Mouse (Mus musculus) embryonic fibroblast, embryonic 13.5 days (primary cell): ENCODE results near the gene Tmbim1. TPM values are rescaled to one million over a fixed set of nuclear protein-coding genes. Genes with fewer than 3 reads are reported as not detected.

Experiments
- H3K27ac ChIP-seq: 2 replicates; pipeline ENCODE4 v1.5.1; 2012; ENCODE audit warnings: low read length, control low read depth, inconsistent platforms; ENCODE audit not compliant: insufficient read depth
- H3K4me1 ChIP-seq: 2 replicates; pipeline ENCODE4 v1.6.1; 2011; ENCODE audit warnings: low read length; ENCODE audit not compliant: control insufficient read depth, insufficient read depth
- H3K4me3 ChIP-seq: 2 replicates; pipeline ENCODE4 v1.5.1; 2011; ENCODE audit warnings: mild to moderate bottlenecking, control low read depth, low read length; ENCODE audit not compliant: insufficient read depth
- CTCF ChIP-seq: IDR thresholded peaks from 2 replicates; pipeline ENCODE4 v1.5.1; 2011; ENCODE audit warnings: mild to moderate bottlenecking, control low read depth, low read length, moderate library complexity, borderline replicate concordance; ENCODE audit not compliant: insufficient read depth
- POLR2A ChIP-seq: IDR thresholded peaks from 2 replicates; pipeline ENCODE4 v1.6.1; 2011; ENCODE audit warnings: low read depth, mild to moderate bottlenecking, control low read depth, low read length, moderate library complexity
- polyA plus RNA-seq: library from polyadenylated mRNA; stranded (reverse); fragments of >200 nt; gene quantifications from 2 replicates; pipeline ENCODE4 v1.2.4, GENCODE M21; 2011; ENCODE audit warnings: low read depth; ENCODE audit not compliant: missing spikeins, insufficient read length

The Tmbim1 gene
- polyA plus RNA-seq, 1 experiment: 88.6 TPM

DNA sequence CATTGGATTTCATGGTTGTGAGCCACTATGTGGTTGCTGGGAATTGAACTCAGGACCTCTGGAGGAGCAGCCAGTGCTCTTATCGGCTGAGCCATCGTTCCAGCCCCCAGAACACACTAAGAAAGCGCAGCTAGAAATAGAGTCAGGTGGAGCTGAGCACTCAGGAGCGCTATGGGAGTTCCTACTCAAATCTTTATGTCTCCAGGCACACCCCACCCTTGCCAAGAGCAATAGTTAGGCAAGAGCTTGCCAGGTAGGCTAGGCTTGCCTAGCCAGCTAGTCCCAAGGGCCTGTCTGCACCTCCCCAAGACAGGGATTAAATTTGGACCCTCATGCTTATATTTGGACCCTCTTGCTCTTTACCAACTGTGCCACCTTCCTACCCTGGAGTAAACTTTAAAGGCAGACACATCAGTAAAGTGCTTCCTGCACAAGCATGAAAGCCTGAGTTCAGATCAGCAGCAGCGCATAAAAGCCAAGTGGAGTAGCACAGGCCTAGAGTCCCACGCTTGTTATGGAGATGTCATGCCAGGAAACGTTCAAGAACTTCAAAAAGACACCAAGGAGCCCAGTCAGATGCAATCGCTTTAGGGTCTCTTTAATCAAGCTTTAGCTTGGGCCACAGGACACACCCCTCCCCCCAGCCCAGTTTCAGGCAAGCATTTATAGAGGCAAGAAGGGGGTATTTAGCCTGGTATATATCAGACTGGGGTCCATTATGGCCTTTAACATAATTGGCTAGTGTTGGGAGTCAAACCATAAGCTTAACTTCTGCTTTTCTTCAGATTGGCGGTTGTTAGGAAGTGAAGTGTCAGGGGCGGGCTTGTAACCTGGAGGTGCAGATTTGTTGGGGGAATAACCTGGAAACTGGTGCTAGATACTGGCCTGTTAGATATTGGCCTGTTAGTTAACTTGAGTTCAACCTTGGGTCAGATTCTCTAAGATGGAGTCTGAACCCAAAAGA, 2.9 kb upstream of the Tmbim1 start:
- Histone ChIP-seq H3K4me1 (peaks cover 3% of the 10 kb centered on the region; the same call in 1 of the 2 replicates), H3K27ac (no peak overlapping the region), H3K4me3 (no peak overlapping the region)
- TF ChIP-seq CTCF (no peak), POLR2A (no peak)

DNA sequence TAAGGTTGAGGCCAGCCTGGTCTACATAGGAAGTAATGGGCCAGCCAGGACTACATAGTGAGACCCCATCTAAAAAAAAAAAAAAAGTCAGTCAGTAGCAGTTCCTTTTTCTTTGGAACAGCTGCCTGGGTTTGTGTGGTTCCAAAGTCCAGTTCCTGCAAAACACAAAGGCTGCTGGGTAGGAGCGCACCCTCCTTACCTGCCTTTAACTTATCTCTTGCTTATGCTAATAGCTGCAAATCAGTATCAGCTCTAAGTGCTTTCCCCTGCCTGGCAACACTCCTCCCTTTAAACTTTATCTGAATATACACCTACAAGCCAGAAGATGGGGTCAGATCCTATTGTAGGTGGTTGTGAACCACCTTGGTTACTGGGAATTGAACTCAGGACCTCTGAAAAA, 1.7 kb upstream of the Tmbim1 start:
- no peak for TF ChIP-seq CTCF
- TF ChIP-seq POLR2A: no peak
- Histone ChIP-seq H3K27ac (no peak overlapping the region), H3K4me3 (no peak overlapping the region), H3K4me1 (peaks cover 5% of the 10 kb centered on the region; the same call in 1 of the 2 replicates)

DNA sequence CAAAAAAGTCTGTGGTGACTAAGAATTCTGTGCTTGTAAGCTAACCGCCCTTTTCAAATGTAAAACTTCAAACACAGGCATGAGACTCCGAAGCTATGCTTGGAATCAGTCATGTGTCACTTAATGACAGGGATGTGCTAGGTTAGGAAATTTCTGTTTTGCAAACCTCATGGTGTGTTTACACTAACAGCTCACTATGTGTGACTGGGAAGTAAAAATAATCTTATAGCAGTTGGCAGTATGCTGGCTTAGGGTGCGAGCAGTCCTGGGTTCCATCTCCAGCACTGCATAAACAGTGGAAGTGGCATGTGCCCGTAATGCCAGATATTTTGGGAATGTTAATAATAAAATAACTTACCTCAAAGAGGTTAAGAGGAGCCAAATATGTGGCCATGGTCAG, 476 bp downstream of the Tmbim1 start:
- H3K4me3 ChIP-seq: no peak overlapping the region
- H3K4me1 ChIP-seq: peaks cover 14% of the 10 kb centered on the region
- TF ChIP-seq CTCF (no peak), POLR2A (no peak)
- H3K27ac ChIP-seq: peak overlapping the region; percentile 25; the same call in 1 of the 2 replicates

DNA sequence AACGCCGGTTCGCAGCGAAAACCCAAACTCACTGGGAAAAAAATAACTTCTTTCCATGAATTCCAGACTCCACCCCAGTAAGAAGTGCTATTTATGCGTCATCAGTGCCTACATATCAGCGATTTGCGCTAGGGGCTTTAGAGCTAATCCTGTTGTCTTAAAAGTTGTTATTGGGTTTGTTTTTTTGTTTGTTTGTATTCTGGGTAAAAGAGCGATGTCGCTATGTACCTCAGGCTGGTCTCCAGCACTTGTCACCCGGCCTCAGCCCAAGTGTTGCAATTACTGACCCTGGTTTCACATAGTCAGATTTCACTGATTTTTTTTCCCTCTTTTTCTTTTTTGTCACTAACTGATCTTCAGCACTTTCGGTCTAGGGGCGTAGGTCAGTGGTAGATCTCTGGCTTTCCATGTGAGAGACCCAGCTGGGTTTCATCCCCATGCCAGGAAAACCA, 1.1 kb downstream of the Tmbim1 start:
- Histone ChIP-seq H3K4me1 (peaks cover 15% of the 10 kb centered on the region), H3K27ac (peak overlapping the region; percentile 88), H3K4me3 (peak overlapping the region; percentile 87)
- TF ChIP-seq POLR2A (0 out of 2 replicates have a peak, but pooled peaks have one; percentile 18), CTCF (no peak)

DNA sequence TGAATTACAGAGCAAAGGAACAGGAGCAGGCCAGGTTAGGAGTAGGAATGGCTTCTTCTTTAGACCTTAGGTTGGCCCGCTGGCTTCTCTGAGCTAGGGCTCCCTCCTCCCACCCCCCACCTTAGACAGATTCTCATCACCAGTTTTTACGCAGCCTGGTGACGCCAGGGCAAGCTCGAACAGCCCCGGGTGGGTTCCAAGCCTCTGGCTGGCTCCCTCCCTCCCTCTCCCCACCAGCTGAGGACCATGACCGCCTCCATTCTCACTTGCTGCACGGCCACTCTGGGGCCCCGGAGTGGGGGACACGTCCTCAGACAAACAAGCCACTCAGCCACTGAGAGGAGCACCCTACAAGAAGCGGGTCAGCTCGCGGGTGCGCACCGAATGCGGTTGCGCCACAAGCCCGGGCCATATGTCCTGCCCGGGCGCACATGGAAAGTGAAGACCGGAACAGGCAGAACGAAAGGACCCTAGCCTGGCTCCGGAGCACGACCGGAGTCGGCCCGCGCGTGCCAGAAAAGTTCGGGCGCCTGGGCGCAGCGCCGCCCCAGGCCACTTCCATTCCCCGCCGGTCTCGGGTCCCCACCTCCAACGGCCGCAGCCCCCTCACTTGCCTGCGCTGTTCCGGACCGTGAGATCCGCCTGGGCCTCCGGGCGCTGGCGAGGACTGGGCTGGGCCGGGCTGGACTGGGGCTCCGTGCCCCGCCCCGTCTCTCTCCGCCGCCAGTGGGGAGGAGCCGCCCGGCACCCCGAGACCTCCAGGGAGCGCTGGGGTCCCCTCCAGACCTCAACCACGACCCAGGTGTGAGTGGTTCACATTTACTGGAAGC, 1.7 kb downstream of the Tmbim1 start:
- Histone ChIP-seq H3K4me1 (peaks cover 19% of the 10 kb centered on the region), H3K4me3 (peak overlapping the region; percentile 87), H3K27ac (peak overlapping the region; percentile 88)
- TF ChIP-seq CTCF (no peak), POLR2A (peak; percentile 89)

DNA sequence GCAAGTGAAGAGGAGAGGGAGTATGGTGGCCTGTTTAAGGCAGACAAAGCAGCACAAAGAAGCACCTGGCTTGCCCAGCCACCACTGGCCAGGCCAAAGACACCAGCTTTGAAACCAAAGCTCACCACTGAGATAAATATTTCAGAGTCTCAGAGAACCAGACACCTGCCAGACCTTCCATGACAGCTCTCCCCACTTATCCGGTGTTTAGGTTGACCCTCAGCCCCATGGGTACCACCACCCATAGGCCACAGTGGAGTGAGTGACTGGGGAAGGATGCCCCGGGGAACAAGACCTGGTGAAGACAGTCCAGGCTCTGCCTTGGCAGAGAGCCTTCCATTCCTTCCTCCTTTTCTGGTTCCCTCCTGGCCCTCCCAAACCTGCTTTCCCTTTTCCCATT, 2.6 kb downstream of the Tmbim1 start:
- no peak overlapping the region for H3K27ac ChIP-seq
- peak overlapping the region; percentile 87 for H3K4me3 ChIP-seq
- TF ChIP-seq POLR2A (no peak), CTCF (no peak)
- peaks cover 27% of the 10 kb centered on the region for H3K4me1 ChIP-seq

DNA sequence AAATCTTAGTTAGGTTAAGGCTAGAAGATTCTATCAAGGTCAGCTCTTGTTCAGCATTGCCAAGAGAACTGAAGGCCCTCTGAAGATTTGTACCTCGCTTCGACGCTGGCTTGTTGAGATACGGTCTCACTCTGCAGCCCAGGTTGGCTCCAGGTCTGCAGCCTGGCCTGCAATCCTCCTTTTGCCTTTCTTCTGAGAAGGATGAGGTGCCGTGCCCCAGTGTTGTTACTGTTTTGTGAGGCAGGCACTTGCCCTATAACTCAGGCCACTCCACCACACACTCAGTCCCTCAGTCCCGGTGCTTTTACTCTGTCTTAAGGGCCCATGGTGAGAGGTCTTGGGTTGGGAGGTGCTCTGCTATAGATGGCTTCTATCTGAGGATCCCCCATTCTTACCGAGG, 3.2 kb downstream of the Tmbim1 start:
- peaks cover 31% of the 10 kb centered on the region for H3K4me1 ChIP-seq
- no peak overlapping the region for H3K27ac ChIP-seq
- peak overlapping the region; percentile 87 for H3K4me3 ChIP-seq
- no peak for TF ChIP-seq CTCF
- 0 out of 2 replicates have a peak, but pooled peaks have one; percentile 17 for TF ChIP-seq POLR2A

DNA sequence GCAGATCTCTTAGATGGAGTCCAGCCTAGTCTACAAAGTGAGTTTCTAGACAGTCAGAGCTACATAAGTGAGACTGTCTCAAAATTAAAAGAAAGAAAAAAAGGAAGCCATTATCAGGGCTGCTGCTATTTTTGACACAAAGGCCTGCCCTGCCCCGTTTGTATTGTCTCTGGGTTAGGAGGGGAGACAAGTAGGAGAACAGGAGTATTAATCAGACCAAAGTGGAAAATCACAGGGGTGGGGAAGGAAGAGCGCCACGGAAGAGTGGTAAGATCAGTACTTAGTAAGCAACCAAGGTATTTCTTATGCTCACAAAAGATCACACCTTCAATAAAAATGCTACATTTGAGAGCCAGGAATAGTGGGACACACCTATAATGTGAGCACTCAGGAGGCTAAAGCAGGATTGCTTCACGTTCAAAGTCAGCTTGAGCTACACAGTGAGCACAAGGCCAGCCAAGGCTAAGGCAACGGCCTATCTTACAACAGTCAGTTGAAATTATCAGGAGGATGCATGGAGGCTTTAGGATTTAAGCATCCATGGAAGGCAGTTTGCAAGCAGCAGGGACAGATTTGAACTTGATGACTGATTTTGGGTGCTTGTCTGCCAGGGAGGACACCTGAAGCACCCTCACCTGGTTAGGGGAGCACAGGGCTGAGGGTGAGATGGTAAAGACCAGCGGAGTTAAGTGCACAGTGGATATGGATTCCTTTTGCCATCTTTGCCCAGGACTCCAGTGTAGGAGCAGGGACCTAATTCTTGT, 4.9 kb downstream of the Tmbim1 start:
- H3K4me3 ChIP-seq: no peak overlapping the region
- TF ChIP-seq POLR2A: no peak
- no peak for TF ChIP-seq CTCF
- no peak overlapping the region for H3K27ac ChIP-seq

DNA sequence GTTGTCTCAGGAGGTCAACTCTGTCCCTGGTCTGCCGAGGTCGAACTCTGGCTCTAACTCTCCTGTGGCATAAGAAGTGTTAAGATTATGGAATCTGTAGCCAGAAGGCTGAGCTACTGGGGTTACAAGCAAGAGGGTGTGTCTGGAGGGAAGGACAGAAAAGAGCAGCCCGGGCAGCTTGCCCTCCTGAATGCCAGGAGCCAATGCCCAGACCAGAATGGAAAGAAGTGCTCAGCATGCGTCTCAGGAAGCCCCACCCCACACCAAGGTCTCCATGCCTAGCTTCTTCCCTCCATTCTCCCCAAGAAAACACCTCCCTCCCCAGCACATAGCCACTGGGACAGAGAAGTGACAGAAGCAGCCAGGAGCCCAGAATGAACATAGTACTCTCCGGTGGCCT, 6.4 kb downstream of the Tmbim1 start:
- Histone ChIP-seq H3K4me3 (no peak overlapping the region), H3K4me1 (peaks cover 47% of the 10 kb centered on the region), H3K27ac (peak overlapping the region; percentile 91)
- TF ChIP-seq CTCF (no peak), POLR2A (no peak)

More for the DNA sequence above, 4.9 kb downstream of the Tmbim1 start:
- peaks cover 44% of the 10 kb centered on the region for H3K4me1 ChIP-seq
